Mouse (Mus musculus) myocyte (in vitro differentiated cells): Measurements from ENCODE around the gene Bicd2. TPM values are rescaled to one million over a fixed set of nuclear protein-coding genes. Genes with fewer than 3 reads are reported as not detected.

Experiments
- H3K27me3 ChIP-seq: one replicate; pipeline ENCODE4 v1.6.1; 2011; ENCODE audit not compliant: control insufficient read depth, insufficient read depth, insufficient read length
- H3K36me3 ChIP-seq: one replicate; pipeline ENCODE4 v1.6.1; 2011; ENCODE audit not compliant: control insufficient read depth, insufficient read depth
- H3K4me2 ChIP-seq: one replicate; pipeline ENCODE4 v1.6.1; 2011; ENCODE audit warnings: low read depth, control low read depth
- H3K4me3 ChIP-seq: one replicate; pipeline ENCODE4 v1.5.1; 2011; ENCODE audit warnings: mild to moderate bottlenecking, control low read depth, moderate library complexity
- H3K79me2 ChIP-seq: one replicate; pipeline ENCODE4 v1.6.1; 2011; ENCODE audit not compliant: control insufficient read depth, insufficient read depth
- H3ac ChIP-seq: one replicate; pipeline ENCODE4 v1.6.1; 2011; ENCODE audit not compliant: control insufficient read depth, insufficient read length
- CEBPB ChIP-seq: IDR thresholded peaks from 2 replicates; pipeline ENCODE4 v1.6.1; 2011; ENCODE audit warnings: mild to moderate bottlenecking, moderate library complexity; ENCODE audit not compliant: poor library complexity, insufficient read depth, severe bottlenecking
- E2F4 ChIP-seq: IDR thresholded peaks from one replicate; pipeline ENCODE4 v1.6.1; 2011; ENCODE audit warnings: mild to moderate bottlenecking, control low read depth, moderate library complexity; ENCODE audit not compliant: insufficient read depth
- MAX ChIP-seq: IDR thresholded peaks from one replicate; pipeline ENCODE4 v1.6.1; 2011; ENCODE audit warnings: low read depth, mild to moderate bottlenecking, control low read depth
- MYOD1 ChIP-seq, 3 experiments: IDR thresholded peaks; one replicate each; pipeline ENCODE4 v1.6.1; 2011; ENCODE audit warnings: control low read depth in 2 of 3, low read depth in 2 of 3, mild to moderate bottlenecking in 2 of 3, moderate library complexity in 1 of 3; ENCODE audit not compliant: insufficient read length in 2 of 3, control insufficient read depth in 1 of 3
- MYOG ChIP-seq, 3 experiments: IDR thresholded peaks; one replicate each; pipeline ENCODE4 v1.6.1; 2011; ENCODE audit warnings: control low read depth in 2 of 3, low read depth in 2 of 3, mild to moderate bottlenecking in 2 of 3; ENCODE audit not compliant: insufficient read length in 2 of 3, control insufficient read depth in 1 of 3, insufficient read depth in 1 of 3
- POLR2A ChIP-seq: IDR thresholded peaks from one replicate; pipeline ENCODE4 v1.6.1; 2011; ENCODE audit warnings: low read depth, mild to moderate bottlenecking, control low read depth, moderate library complexity; ENCODE audit not compliant: insufficient read length
- POLR2AphosphoS2 ChIP-seq: IDR thresholded peaks from one replicate; pipeline ENCODE4 v1.6.1; 2011; ENCODE audit warnings: low read depth, control low read depth; ENCODE audit not compliant: insufficient read length
- REST ChIP-seq: IDR thresholded peaks from one replicate; pipeline ENCODE4 v1.6.1; 2011; ENCODE audit warnings: mild to moderate bottlenecking, control low read depth, moderate library complexity; ENCODE audit not compliant: insufficient read depth, insufficient read length
- SRF ChIP-seq: IDR thresholded peaks from one replicate; pipeline ENCODE4 v1.6.1; 2011; ENCODE audit warnings: low read depth; ENCODE audit not compliant: control insufficient read depth, insufficient read length
- TCF12 ChIP-seq: IDR thresholded peaks from one replicate; pipeline ENCODE4 v1.6.1; 2011; ENCODE audit warnings: mild to moderate bottlenecking, control low read depth; ENCODE audit not compliant: poor library complexity, insufficient read depth, severe bottlenecking
- TCF3 ChIP-seq: IDR thresholded peaks from one replicate; pipeline ENCODE4 v1.6.1; 2011; ENCODE audit warnings: low read depth, control low read depth; ENCODE audit not compliant: insufficient read length
- USF1 ChIP-seq: IDR thresholded peaks from one replicate; pipeline ENCODE4 v1.6.1; 2011; ENCODE audit warnings: low read depth, mild to moderate bottlenecking, control low read depth, moderate library complexity
- polyA plus RNA-seq: library from polyadenylated mRNA; unstranded; fragments of >200 nt; fragmentation: generic; extraction: Trizol; gene quantifications from one replicate; pipeline ENCODE4 v1.2.1, GENCODE M21; 2012; ENCODE audit warnings: missing spikeins

Gene Bicd2
- polyA plus RNA-seq, 1 experiment, result 94.9 TPM

DNA sequence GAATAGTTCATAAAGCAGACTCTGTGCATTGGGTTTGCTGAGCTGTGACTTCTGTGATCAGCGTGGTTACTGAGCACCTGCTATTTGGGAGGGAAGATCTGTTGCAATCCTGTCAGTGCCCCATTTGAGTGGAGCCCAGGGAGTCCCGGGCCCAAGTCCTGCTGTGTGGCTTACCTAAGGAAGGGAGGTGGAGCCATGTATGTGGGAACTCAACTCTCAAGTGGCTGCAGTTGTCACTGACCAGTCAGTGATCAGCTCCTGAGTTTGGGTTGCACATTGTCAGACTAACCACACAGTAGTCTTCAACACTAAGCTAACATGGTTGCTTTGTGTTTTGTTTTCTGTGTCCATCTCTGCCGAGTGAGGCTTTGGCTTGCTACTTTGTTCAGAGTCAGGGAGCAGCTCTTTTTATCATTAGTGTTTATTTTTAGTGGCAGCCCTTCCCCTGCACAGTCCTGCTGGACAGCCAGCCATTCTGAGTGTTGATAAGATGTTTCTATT, 19.6 kb downstream of the Bicd2 start:
- TF ChIP-seq POLR2A (peak; percentile 35), USF1 (no peak), CEBPB (peak; percentile 70; the same call in 1 of the 2 replicates), MYOD1 (IDR thresholded peaks at IDR 0.05; ENCODE audit: control insufficient read depth in 1 of 3, insufficient read length in 2 of 3, low read depth in 2 of 3) (peak; percentile 32 to 63 (median 62)), TCF3 (no peak), MYOG (IDR thresholded peaks at IDR 0.05; ENCODE audit: control insufficient read depth in 1 of 3, insufficient read depth in 1 of 3, insufficient read length in 2 of 3, low read depth in 2 of 3) (peak in 2 of 3 experiments; percentile 39 to 83)
- no peaks in the 10 kb centered on the region for H3K27me3 ChIP-seq
- no peak overlapping the region for H3K4me3 ChIP-seq
- H3K36me3 ChIP-seq, result no peaks in the 10 kb centered on the region
- no peak overlapping the region for H3ac ChIP-seq
- peak overlapping the region; percentile 67 for H3K4me2 ChIP-seq
- peaks cover 87% of the 10 kb centered on the region for H3K79me2 ChIP-seq

DNA sequence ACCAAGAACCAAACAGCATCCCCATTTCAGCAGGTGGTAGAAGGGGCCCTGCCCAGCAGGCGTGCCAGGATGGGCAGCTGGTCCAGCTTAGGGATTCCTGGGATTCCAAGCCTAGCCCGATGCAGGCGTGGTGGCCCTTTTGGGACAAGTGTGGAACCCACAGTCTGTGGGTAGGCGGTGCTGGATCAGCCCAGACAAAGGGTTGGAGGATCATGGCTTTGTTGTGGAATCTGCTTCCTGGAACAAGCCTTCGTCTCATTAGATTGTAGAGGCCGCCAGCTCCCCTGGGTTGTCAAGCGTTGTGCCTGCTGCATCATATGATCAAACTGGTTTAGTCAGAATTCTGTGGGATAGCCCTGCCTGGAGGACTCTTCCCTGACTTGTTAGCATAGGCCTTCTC, 21.0 kb downstream of the Bicd2 start:
- H3K27me3 ChIP-seq, result no peaks in the 10 kb centered on the region
- TF ChIP-seq SRF (peak; percentile 68), TCF12 (peak; percentile 94), POLR2A (no peak), MYOG (IDR thresholded peaks at IDR 0.05; ENCODE audit: control insufficient read depth in 1 of 3, insufficient read depth in 1 of 3, insufficient read length in 2 of 3, low read depth in 2 of 3) (peak; percentile 88 to 100 (median 99)), TCF3 (peak; percentile 96), USF1 (peak; percentile 59), MYOD1 (IDR thresholded peaks at IDR 0.05; ENCODE audit: control insufficient read depth in 1 of 3, insufficient read length in 2 of 3, low read depth in 2 of 3) (peak in 2 of 3 experiments; percentile 97 to 98), MAX (no peak)
- no peaks in the 10 kb centered on the region for H3K36me3 ChIP-seq
- H3ac ChIP-seq, result no peak overlapping the region
- no peak overlapping the region for H3K4me3 ChIP-seq
- peaks cover 88% of the 10 kb centered on the region for H3K79me2 ChIP-seq
- H3K4me2 ChIP-seq, result peak overlapping the region; percentile 67

DNA sequence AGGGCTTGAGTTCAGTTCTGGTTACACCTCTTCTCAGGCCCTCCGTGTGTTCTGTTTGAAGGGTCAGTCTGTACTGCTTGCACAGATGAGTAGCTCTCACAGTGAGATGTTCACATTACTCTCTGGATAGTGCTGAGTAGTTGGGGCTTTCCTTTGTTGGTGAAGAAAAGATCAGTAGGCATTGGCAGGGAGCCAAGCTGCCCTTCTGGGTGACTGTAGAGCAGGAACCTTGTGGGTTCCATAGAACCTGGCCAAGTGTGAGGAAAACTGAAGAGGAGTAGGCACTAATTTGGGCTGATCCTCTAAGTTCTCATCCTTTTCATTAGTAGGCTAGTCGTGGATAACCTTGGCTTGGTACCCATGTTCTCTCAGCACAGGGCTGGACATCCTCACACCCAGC, 21.4 kb downstream of the Bicd2 start:
- no peaks in the 10 kb centered on the region for H3K36me3 ChIP-seq
- no peak overlapping the region for H3ac ChIP-seq
- H3K4me3 ChIP-seq, result no peak overlapping the region
- no peaks in the 10 kb centered on the region for H3K27me3 ChIP-seq
- TF ChIP-seq E2F4, result no peak
- H3K79me2 ChIP-seq, result peaks cover 92% of the 10 kb centered on the region
- peak overlapping the region; percentile 67 for H3K4me2 ChIP-seq

DNA sequence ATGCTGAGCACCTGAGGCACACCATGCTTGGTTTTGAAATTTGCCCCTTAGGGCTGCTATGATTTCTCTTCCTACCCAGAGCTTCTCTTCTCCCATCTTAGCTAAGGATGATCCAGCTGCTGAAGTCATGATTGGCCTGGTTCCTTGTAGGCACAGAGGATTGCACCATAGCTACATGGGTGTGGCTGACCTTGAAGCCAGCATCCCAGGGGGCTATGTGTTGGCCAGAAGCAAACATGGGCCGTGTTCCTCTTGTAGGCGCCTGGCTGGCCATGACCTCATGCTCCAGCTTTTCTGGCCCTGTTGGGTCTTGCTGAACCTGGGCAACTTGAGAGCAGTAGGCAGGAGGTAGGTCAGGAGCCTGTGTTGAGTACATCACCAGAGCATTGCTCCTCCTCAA, 23.3 kb downstream of the Bicd2 start:
- H3K79me2 ChIP-seq, result peaks cover 92% of the 10 kb centered on the region
- H3K4me3 ChIP-seq, result no peak overlapping the region
- TF ChIP-seq MYOD1 (IDR thresholded peaks at IDR 0.05; ENCODE audit: control insufficient read depth in 1 of 3, insufficient read length in 2 of 3, low read depth in 2 of 3) (no peak), CEBPB (peak; percentile 97), TCF12 (no peak), REST (no peak), SRF (no peak), E2F4 (no peak), POLR2AphosphoS2 (peak; percentile 46)
- peaks cover 4% of the 10 kb centered on the region for H3K36me3 ChIP-seq
- H3K4me2 ChIP-seq, result peak overlapping the region; percentile 67
- no peaks in the 10 kb centered on the region for H3K27me3 ChIP-seq
- H3ac ChIP-seq, result no peak overlapping the region

DNA sequence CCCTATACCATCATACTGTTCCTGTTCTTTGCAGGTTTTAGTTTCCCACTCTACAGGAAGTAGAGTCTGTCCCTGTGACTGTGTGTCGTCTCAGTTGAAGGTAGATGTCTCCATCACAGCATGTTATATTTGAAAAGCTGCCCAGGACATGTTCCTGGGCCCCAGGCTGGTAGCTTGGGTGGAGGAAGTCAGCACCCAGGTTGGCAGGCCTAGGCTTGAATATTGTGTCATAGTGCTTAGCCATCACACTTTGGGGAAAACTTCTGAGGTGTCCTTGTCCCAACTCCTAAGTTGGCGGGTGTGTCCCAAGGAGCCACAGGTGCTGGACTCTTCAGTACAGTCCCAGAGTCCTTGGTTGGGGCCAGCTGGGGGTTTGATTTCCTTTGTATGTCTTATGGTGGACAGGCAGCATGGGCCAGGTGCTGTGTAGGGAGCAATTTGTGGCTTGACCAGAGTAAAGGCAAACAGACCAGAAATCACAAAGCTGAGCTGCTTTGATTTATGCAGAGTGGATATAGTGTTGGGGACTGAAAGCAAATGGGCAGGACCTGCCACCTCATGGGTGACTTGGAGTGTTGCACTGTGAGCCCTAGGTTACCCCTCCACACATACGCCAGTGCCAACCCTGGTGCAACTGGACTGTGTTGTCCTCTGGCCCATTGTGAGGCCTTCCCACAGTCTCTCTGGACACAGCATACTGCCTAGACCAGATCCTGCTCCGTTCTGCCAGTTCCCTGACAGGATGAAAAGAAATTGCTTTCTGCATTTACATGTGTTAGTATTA, 26.5 kb downstream of the Bicd2 start:
- TF ChIP-seq E2F4, result no peak
- peak in 1 of 3 experiments; percentile 29 for TF ChIP-seq MYOG (IDR thresholded peaks at IDR 0.05; ENCODE audit: control insufficient read depth in 1 of 3, insufficient read depth in 1 of 3, insufficient read length in 2 of 3, low read depth in 2 of 3)
- Histone ChIP-seq H3K4me2 (no peak overlapping the region), H3K36me3 (peaks cover 10% of the 10 kb centered on the region), H3ac (no peak overlapping the region), H3K4me3 (no peak overlapping the region), H3K79me2 (peaks cover 97% of the 10 kb centered on the region), H3K27me3 (no peaks in the 10 kb centered on the region)
